Mouse (Mus musculus): ENCODE data around the gene Hmga1. TPM values are rescaled to one million over a fixed set of nuclear protein-coding genes. Genes with fewer than 3 reads are reported as not detected.

Hmga1 gene
- total RNA-seq, 2 experiments from 2014 or later: 16.8 to 29.5 TPM

DNA sequence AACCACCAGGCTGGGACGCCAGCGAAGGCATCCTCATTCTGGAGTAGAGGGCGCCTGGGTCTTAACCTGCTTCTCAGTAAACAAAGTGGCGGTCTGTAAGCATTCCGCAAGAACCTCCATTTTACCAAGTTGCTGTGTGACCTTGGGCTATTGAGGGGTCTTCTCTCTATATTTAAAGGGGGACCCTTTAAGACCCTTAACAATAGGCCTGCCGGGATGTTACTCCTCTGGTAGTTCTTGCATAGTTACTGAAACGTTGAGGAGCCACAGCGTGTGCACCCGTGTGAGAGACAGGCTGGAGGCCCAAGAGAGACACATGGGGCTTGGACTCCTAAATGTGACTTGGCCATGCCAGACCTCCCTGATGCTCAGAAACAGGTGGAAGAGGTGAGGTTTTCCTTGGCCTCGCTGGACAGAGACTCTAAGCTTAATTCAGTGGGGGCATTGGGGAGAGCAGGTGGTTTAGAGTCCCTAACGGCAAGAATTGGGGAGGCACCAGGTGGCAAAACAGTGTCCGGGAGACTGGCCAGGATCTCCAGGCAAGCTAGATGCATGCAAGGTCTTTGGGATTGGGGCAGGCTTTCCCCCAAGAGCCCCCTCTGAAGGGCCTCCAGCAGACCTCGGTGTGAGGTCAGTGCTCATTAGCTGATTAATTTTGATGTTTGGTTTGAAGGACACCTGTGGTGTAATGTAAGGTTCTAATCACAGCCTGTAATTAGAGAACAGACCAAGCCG is 1.8 kb downstream of the Hmga1 start:
- DNase-seq (ENCODE audit: low spot score in 2 of 2): no peak

DNA sequence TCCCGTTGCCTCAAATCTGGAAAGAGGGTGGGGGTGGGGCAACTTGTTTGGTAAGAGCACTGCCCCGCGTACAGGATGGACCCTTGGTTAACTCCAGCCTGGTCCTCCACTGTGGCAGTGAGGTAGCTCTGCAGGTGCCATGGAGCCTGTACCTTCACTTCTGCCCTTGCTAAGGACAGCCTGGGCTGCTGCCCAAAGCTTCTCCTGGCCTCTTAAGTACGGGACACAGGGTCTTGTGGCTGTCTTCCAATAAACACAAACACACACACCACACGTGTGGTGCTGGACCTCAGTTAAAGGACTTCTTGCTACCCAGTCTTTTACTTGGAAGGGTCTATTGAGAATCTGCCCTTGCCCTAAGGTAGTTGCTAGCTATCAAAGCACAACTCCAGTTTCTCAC is 2.5 kb downstream of the Hmga1 start:
- no peak for DNase-seq (ENCODE audit: low spot score in 2 of 2)

DNA sequence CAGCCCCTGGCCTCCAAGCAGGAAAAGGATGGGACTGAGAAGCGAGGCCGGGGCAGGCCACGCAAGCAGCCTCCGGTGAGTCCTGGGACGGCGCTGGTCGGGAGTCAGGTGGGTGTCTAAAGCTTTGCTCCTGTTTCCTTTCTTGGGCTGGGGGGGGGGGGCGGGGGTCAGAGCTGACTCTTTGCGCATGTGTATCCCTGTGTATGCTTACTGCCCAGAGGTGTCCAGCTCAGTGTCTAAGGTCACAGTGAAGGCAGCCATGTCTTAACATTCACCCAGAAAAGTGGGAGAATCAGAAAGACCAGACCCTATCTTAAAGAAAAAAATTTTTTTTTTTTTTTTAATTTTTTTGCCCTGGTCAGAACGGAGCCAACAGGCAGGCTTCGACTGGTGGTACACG is 3.3 kb downstream of the Hmga1 start:
- DNase-seq (ENCODE audit: low spot score in 2 of 2): no peak

DNA sequence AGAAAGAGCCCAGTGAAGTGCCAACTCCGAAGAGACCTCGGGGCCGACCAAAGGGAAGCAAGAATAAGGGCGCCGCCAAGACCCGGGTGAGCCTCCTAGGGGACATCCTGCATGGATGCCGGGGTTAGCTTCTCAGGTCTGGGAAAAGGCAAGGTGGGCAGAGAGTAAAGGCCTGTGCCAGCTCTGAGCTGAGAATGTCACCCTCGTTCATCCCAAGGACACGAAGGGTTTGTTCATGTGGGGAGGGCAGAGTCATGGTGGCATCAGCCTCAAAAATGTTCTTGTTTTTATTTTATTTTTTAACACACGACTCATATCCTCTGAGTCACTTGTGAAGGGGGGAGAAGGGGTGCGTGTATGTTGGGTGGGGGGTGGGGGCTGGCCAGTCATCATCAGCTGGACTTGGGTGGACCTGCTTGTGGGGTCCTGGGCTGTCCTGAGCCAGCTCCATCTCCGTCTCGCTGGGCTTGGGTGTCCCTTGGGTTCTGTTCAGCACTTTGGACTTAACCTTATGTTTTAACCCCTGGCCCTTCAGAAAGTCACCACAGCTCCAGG is 4.7 kb downstream of the Hmga1 start:
- DNase-seq (ENCODE audit: low spot score in 2 of 2): no peak

DNA sequence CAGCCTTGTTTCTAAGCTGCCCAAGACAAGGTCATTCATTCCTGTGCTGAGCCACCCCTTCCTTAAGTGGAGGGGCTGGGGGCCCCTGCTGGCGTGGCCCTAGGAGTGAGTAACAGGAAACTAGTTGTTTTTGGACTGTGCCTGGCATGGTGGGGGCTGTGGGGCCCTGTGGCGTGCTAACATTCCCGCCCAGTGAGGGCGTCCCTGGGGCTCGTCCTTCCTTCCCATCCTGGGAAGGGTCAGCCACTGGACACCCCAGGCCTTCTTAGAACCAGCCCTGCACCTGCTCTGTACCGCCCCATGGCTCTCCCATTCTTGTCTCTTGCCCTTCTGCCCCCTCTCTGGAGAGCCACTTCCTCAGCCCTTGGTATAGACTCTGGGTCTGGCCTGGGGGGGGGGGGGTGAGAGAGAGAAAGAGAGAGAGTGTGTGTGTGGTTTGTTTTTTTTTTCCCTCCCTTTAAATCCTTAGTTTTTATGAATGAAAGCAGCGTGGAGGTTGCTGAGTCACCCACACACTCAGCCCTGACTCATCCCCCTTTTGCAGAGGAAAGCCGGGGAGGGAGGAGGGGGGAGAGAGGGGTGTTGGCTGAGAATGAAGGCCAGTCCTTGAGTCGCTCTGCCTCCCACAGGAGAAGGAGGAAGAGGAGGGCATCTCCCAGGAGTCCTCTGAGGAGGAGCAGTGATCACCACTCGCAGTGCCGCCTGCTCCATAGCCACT is 5.7 kb downstream of the Hmga1 start:
- DNase-seq (ENCODE audit: low spot score in 2 of 2): peak in 1 of 2 experiments; percentile 62

DNA sequence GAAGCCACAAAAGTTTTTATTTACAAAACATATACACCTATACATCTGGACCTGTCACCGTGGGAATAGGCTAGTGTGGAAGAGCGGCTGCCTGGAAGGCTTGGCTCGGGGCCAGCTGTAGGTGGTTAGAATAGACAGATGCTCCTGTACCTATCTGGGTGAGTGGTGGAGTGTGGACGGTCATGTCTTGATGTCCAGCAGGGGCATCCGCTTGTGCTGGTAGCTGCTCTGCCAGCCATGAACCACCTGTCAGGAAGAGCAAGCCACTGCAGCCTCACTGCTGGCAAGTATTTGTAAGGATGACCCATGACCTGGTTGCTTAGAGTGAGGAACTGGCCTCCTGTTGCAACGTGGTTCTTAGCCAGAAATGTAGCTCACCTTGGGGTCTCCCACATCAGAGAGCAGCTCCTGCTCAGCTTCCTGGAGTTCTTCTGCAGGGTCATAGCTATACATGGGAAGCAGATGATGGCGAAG is 7.5 kb downstream of the Hmga1 start:
- no peak for DNase-seq (ENCODE audit: low spot score in 2 of 2)

DNA sequence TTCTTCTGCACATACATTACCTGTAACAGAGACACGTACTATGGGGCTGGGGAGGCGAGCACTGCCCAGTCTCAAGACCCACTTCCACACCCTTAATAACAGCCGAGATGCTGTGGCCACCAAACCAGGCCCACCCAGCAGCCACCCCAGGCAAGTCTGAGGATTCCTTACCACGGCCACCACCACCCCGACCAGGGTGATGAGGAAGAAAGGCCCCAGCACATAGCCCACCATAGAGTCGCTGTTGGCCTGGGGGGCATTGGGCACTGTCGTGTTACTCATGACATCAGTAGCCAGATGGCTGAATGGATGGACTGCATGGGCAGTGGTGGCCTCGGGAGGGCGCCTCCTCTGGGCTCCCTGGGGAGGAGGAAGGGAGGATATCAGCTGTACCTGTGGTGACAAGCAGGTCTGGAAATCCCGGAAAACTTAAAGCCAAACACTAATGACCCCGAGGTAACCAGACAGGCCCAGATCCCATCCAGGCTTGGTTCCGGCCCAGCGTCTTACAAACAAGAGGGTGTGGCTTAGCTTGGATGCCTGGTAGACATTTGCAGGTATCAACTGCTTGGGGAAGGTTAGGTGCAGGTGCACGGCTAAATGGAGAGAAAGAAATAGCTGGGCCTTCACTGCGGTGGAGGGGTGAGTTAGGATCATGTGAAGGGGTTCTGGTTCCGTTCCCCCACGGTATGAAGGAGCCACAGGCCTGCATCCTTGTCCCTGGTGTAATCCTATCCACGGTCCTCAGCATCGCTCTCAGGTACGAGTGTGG is 8.3 kb downstream of the Hmga1 start:
- DNase-seq (ENCODE audit: low spot score in 2 of 2): no peak

DNA sequence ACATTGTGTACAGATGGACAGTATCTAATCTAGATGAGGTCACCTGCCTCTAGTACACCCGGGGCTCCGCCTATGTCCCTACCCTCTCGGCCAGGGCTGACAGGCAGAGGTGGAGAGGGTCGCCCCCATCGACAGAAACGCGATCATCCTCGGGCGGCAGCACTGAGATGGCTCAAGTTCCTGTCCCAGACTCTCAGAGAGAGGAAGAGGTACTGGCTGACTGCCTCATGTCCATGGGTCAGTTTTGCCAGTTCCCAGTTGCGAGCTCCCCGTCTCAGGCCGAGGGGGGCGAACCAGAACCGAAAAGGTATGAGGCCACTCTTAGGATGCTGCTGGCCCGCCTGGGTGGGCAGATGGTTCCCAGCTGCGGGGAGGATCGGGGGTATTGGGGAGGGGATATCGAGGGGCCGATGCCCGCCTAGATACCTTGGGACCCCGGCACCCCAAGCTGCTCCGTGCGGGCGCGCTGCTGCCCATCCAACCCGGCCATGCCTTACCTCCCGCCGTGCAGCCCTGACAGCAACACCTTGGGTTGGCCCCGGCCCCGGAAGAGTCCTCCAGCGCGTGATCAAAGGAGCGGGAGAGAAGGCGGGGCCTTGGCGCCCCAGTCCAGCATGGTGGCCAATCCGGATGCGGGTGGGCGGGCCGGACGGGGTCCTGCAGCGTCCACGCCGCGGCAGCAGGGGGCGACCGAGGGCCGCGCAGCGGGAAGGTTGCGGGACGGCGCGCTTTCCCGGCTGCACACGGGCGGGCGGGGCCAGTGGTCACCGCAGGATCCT is 9.1 kb downstream of the Hmga1 start, which contains the start of gene AI413582:
Gene AI413582 (minus strand): TSS at position 594 of the 779 bp plus-strand sequence.
- peak; percentile 99 for DNase-seq (ENCODE audit: low spot score in 2 of 2)

DNA sequence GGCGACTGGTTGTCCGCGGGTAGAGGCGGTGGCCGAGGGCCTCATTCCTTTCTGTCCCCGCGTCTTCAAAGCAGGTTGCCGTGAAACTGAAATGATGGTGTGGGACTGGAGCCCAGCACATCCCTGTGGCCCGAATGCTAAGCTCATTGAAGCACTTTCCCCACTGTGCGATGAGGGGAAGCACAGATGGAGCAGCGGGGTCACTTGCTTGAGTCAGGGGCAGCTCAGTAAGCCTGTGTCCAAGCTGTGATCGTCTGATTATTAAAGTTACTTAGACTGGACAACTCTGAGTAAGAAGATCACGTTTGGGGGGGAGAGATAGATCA is 9.6 kb downstream of the Hmga1 start:
- no peak for DNase-seq (ENCODE audit: low spot score in 2 of 2)

DNA sequence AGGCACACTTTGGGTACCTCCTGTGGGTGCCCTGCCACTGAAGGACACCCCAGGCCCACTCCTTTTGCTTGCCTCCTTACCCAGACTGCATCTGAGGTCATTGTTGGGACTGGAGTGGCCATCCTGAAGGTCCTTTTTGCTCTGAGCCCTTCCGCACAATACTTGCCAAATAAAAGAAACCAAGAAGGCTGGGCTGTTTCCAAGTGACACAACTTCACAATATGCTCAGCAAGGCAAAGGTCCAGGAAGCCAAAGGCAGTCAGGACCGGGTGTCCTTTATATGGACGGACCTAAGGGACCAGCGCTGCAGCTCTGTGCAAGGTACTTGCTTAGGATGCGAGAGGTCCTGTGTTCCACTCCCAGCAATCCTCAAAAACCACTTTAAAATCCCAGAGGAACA is 11.9 kb downstream of the Hmga1 start:
- DNase-seq (ENCODE audit: low spot score in 2 of 2): no peak

DNA sequence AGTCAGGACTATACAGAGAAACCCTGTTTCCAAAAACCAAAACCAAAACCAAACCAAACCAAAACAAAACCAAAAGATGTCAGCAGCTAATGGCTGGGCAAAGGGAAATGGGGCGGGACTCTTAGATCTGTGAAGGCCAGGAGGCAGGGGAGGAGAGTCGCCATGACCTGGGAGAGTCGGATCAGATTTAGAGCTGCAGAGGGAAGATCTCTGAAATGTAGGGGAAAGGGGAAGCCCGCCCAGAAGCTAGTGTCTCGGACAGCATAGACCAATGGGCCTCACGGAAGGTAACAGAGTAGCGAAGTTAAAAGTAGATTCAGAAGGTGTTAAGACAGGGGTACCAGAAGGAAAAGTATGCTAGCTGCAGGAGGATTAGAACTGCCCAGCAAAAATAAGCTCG is 15.0 kb downstream of the Hmga1 start:
- DNase-seq (ENCODE audit: low spot score in 2 of 2): no peak

DNA sequence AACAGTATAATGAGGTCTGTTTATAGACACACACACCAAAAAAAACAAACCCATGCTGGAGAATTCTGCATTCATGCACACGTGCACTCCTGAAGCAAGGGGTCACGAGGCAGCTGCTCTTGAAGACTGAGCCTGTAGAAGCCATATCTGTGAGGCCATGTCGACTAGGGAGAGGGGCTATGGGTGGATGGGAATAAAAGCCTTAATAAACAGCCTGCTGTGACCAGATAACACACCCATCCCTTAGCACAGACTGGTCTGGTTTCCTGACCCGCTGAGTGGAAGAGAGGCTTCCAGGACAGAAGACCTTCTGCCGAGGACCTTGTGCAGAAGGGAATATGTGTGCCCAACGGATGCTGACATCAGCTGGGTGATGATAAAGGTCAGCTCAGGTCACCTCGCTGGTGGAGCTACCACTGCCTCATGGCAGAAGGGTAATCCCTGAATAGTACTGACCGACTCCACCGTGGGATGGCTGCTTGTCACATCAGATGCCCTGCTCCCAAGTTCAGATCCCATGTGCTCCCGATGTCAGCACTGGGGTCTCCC is 17.5 kb downstream of the Hmga1 start:
- no peak for DNase-seq (ENCODE audit: low spot score in 2 of 2)

DNA sequence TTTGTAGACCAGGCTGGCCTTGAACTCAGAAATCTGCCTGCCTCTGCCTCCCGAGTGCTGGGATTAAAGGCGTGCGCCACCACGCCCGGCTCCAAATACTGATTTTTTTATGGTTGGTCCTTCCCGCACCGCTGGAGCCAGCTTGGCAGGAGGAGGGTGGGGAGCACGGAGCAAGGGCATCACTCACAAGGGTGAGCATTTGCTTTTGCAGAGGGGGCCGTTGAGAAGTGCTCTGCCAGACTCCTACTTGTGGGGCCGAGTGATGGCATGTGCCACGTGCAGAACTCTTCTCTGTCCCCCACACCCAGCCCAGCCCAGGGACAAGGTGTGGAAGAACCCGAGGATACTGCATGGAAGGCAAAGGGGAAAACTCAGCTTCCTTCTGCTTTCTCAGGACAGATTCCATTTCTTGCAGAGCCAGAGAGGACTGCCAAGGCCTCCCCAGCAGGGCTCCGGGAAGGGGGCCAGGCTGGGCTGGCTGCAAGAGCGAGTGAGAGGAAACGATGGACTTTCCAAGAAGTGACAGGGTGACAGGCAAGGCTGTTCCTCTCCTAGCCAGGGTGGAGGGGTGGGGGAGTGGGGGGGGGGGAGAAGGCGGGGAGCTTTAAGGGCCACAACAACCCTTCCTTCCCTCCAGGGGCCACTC is 18.3 kb downstream of the Hmga1 start:
- DNase-seq (ENCODE audit: low spot score in 2 of 2): no peak

DNA sequence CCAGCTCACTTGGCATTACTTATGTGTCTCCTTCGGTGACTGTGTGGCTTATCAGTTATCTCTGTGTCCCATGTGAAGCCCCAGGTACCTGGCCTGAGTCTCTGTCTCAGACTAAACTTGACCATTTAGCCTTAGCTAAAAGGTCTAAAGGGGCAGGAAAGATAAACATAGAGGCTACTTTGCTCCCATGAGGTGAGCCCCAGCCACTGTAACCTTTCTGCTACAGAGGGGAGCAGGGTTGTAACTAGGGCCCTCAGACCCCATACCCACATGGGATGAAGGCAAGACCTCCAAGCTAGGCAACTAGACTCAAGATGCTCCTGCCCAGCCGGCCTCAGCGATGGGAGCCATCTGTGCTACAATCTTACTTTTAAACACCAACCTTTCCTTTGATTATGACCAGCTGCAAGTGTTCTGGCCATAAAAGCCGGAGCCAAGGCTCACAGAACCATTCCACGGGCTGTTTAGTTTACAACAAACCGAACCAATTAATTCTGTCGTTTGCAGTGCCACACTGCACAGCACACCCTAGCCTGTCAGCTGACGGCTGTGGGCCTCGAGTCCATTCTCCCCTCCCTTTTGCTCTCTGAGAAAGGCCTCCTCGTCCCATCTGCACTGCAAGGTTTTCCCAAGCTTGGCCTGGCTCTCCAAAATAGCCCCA is 18.9 kb downstream of the Hmga1 start:
- no peak for DNase-seq (ENCODE audit: low spot score in 2 of 2)

DNA sequence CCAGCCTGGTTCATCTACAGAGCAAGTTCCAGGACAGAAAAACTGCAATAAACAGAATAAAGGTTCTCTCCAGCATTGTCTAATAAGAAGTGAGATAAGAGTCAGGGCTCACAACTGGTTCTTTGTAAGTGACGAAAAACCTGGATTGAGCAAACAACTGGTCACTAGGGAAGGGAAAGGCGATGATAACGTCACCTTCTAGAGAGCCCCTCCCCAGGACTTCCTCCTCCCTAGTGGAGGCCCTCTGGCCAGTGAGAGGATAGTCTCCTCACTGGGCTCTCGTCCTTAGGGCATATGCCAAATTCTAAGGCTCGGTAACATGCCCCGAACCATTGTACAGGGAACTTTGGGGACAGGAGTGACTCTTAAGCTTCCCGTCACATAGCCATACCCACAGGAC is 19.8 kb downstream of the Hmga1 start:
- DNase-seq (ENCODE audit: low spot score in 2 of 2): no peak

DNA sequence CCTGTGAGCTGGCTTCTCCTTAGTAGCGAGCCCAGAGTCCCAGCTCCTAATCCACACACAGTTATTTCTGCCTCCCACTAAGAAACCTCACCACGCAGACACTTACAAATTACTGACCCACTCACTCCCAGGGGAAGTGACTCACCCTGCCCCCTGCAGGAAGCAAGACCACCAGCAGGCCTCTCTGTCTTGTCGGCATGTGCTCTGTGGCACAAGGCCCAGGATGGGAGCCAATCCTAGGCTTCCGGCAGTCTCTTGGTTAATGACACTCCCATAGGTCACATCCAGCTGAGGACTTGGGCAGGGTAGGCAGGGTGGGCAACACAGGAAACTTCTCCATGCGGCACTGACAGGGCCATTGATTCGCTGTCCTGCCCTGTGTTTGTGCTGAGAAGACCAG is 21.2 kb downstream of the Hmga1 start:
- DNase-seq (ENCODE audit: low spot score in 2 of 2): no peak

DNA sequence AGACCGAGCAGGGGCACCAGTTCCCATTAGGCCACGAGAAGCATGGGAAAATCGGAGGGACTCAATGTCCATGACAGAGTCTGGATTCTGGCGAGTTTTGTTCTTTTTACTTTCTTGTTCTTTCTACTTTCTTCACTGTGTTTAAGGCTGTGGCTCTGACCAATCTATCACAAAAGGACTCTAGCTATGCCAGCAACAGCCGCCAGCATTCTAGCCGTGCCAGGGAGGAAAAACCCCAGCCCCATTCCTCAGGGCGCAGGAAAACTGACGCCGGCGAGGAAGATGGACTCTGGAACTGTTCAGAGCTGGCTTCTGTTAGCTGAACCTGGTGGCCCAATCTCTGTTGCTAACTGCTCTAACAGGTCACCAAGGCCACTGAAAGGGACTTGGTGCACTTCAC is 22.2 kb downstream of the Hmga1 start:
- DNase-seq (ENCODE audit: low spot score in 2 of 2): no peak

DNA sequence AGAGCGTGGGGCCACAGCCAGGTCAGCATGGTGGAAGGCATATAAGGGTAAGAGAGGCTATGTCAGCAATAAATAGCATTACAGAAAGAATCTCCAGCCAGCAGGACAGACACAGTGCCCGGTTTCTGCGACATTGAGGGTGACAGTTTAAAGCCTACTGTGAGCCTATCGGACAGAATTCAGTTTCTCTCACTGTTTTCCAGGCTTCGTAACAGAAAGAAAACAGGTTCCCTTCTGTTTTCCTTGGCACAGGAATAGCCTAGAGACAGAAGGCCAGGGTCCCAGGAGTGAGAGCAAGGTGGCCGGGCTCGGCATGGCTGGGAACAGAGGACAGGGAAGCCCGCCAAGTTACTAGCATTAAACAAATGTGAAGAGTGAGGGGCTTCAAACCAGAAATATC is 23.5 kb downstream of the Hmga1 start:
- no peak for DNase-seq (ENCODE audit: low spot score in 2 of 2)

DNA sequence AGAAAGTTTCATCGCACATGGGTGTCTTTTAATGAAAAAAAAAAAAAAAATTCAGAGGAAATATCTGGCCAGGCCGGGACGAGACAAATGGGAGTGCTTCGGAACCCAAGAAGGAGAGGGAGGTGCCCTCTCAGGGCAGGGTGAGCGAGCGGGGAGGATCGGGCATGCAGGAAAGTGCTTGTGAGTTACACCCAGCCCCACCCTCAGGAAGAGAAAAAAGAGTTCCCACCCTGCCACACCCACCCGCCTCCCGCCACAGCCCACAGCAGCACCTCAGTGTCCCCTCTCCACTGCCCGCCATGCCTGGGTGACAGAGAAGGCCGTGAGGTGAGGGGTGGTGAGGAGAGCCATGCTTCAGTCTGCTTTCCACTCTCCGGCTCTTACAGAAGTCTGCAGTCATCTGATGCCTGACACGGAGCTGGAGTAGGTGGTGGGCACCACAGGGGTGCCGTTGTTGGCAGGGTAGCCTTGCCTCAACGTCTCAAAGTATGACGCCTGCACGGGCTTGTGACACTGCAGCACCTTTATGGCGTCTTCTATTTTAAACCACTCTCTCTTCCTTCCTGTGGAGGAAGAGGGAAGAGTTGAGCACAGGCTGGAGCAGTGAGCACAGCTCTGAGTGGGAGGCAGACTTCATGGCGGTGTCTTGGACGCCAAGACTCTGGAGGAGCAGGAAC is 24.2 kb downstream of the Hmga1 start:
- DNase-seq (ENCODE audit: low spot score in 2 of 2): no peak
